In the genomic region with DNA sequence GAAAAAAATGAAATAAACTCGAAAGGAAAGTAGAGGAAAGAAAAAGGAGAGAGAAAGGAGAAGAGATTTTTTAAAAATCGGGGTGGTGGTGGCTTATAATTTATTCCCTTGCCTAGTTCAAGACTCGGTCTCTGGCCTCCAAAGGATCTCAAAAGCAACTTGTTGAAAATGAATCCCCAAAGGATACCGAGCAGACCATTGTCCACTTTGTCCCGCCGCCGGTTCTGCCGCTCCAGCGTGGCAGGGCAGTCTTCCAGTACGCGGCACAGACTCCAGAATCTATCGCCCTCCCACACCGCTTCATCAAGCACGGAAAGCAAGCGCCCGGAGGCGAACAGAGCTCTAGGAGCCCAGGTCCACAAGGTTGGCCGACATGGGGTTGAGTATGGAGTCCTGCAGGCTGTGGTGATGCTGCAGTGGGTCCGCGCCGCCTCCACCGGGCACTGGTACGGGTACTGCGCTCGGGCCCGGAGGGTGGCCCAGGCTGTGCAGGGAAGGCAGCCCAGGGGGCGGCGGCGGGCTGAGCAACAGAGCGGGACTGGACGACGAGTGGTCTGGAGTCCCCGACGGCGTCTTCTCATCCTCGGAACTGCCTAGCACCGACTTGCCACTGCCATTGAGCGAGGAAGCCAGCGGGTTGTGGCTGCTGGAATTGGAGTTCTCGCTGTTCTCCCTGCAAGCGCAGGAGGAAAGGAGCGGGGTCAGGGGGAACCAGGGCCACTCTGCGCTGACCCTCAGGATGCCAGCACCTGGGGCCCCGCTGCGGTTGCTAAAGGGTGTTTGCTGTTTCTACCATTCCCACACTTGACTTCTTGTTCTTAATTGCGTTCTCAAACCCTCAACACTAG, we compare ENCODE assay signal across 10 mouse cellular contexts. TPM values are rescaled to one million over a fixed set of nuclear protein-coding genes. Genes with fewer than 3 reads are reported as not detected.
DNase-seq lines count a peak whose midpoint lies in the region; ATAC-seq and TF ChIP-seq lines count a peak whose summit lies in the region.
"Had no signal": no experiment of that assay in that cellular context is flagged by ENCODE, and none has a peak within 500 bp of the region (broad histone marks: within the 10 kb centered on the region; RNA-seq: fewer than 3 reads in every experiment).

No protein-coding gene starts in this region.

- peaks cover 11% of the 10 kb centered on the region for H3K4me1 ChIP-seq in forebrain, embryonic 11.5 days (replicated peaks; ENCODE audit: control insufficient read depth, insufficient read depth, low read length)
- H3K4me1 ChIP-seq in forebrain, postnatal 0 days (ENCODE audit: insufficient read depth): no peaks in the 10 kb centered on the region
- H3K4me1 ChIP-seq in kidney, embryonic 14.5 days (ENCODE audit: control insufficient read depth, insufficient read depth, low read length): peaks cover 12% of the 10 kb centered on the region
- H3K4me1 ChIP-seq in embryonic facial prominence, embryonic 10.5 days: peaks cover 82% of the 10 kb centered on the region
- peaks cover 50% of the 10 kb centered on the region for H3K4me1 ChIP-seq in limb, embryonic 15.5 days

- under 1% methylated on average over 46 of the region's 46 CpGs for WGBS in forebrain, embryonic 11.5 days
- WGBS in forebrain, postnatal 0 days: 2% methylated on average over 46 of the region's 46 CpGs
- WGBS in kidney, embryonic 14.5 days: under 1% methylated on average over 46 of the region's 46 CpGs
- under 1% methylated on average over 46 of the region's 46 CpGs for WGBS in embryonic facial prominence, embryonic 10.5 days
- WGBS in limb, embryonic 15.5 days: 5% methylated on average over 46 of the region's 46 CpGs

- no peaks in the 10 kb centered on the region for H3K36me3 ChIP-seq in forebrain, embryonic 11.5 days (ENCODE audit: control insufficient read depth, insufficient read depth, low read length)
- H3K36me3 ChIP-seq in forebrain, postnatal 0 days (ENCODE audit: insufficient read depth): no peaks in the 10 kb centered on the region
- no peaks in the 10 kb centered on the region; the same call in 1 of the 2 replicates for H3K36me3 ChIP-seq in kidney, embryonic 14.5 days (ENCODE audit: control insufficient read depth, insufficient read depth, low read length)
- peaks cover 21% of the 10 kb centered on the region for H3K36me3 ChIP-seq in embryonic facial prominence, embryonic 10.5 days (replicated peaks)
- H3K36me3 ChIP-seq in limb, embryonic 15.5 days: no peaks in the 10 kb centered on the region

- H3K4me2 ChIP-seq in forebrain, embryonic 11.5 days (ENCODE audit: low read depth, low read length, severe bottlenecking): no peak overlapping the region
- H3K4me2 ChIP-seq in forebrain, postnatal 0 days (ENCODE audit: low read depth): no peak overlapping the region
- peak overlapping the region; percentile 34 for H3K4me2 ChIP-seq in kidney, embryonic 14.5 days (replicated peaks; ENCODE audit: low read depth, low read length)
- peak overlapping the region; percentile 89 for H3K4me2 ChIP-seq in limb, embryonic 15.5 days

- DNase-seq in forebrain, embryonic 11.5 days (ENCODE audit: low spot score): peak; percentile 74
- DNase-seq in forebrain, postnatal 0 days: no peak
- DNase-seq in kidney, adult 18-20 months: no peak
- DNase-seq in embryonic facial prominence, embryonic 10.5 days (ENCODE audit: low spot score): peak; percentile 71
- DNase-seq in frontal cortex, postnatal 36 days (ENCODE audit: low spot score in 2 of 2): no peak
- no peak for DNase-seq in urinary bladder, postnatal 4 days (ENCODE audit: low spot score in 2 of 2)
- DNase-seq: heart, postnatal 4 days; liver had no signal

- TF ChIP-seq CTCF in forebrain, postnatal 0 days (IDR thresholded peaks at IDR 0.05; ENCODE audit: low read depth): no peak

- no peak overlapping the region for H3K27ac ChIP-seq in forebrain, embryonic 11.5 days (ENCODE audit: low read depth, low read length)
- no peak overlapping the region for H3K27ac ChIP-seq in forebrain, postnatal 0 days (ENCODE audit: low read depth, low read length)
- peak overlapping the region; percentile 69 for H3K27ac ChIP-seq in kidney, embryonic 14.5 days (ENCODE audit: low read depth, low read length)
- peak overlapping the region; percentile 89 for H3K27ac ChIP-seq in embryonic facial prominence, embryonic 10.5 days (replicated peaks)
- H3K27ac ChIP-seq in limb, embryonic 15.5 days: no peak overlapping the region

- H3K9me3 ChIP-seq in forebrain, embryonic 11.5 days (ENCODE audit: control insufficient read depth, low read length): no peaks in the 10 kb centered on the region
- 0 out of 2 replicates have a peak, but pooled peaks cover 5% of the 10 kb centered on the region for H3K9me3 ChIP-seq in forebrain, postnatal 0 days (ENCODE audit: low read length)
- no peaks in the 10 kb centered on the region for H3K9me3 ChIP-seq in kidney, embryonic 14.5 days (ENCODE audit: control insufficient read depth, low read length)
- H3K9me3 ChIP-seq in embryonic facial prominence, embryonic 10.5 days: no peaks in the 10 kb centered on the region
- no peaks in the 10 kb centered on the region for H3K9me3 ChIP-seq in limb, embryonic 15.5 days

- ATAC-seq in forebrain, embryonic 11.5 days (replicated peaks; ENCODE audit: low FRiP score): no peak
- no peak for ATAC-seq in forebrain, postnatal 0 days
- no peak for ATAC-seq in kidney, embryonic 14.5 days (ENCODE audit: low FRiP score, low TSS enrichment)
- ATAC-seq in limb, embryonic 15.5 days (ENCODE audit: insufficient number of reproducible peaks, low FRiP score, low TSS enrichment, low read depth): no peak

- peak overlapping the region; percentile 43 for H3K9ac ChIP-seq in forebrain, embryonic 11.5 days (ENCODE audit: low read length)
- H3K9ac ChIP-seq in forebrain, postnatal 0 days: no peak overlapping the region
- peak overlapping the region; percentile 78 for H3K9ac ChIP-seq in kidney, embryonic 14.5 days (ENCODE audit: low read depth, low read length)
- H3K9ac ChIP-seq in limb, embryonic 15.5 days: 0 out of 2 replicates have a peak overlapping the region, but pooled peaks have one; percentile 10

- peak overlapping the region; percentile 42 for H3K4me3 ChIP-seq in forebrain, embryonic 11.5 days (ENCODE audit: low read depth, low read length)
- no peak overlapping the region for H3K4me3 ChIP-seq in forebrain, postnatal 0 days (ENCODE audit: low read depth, low read length)
- H3K4me3 ChIP-seq in kidney, embryonic 14.5 days (ENCODE audit: low read length): peak overlapping the region; percentile 55
- H3K4me3 ChIP-seq in embryonic facial prominence, embryonic 10.5 days: peak overlapping the region; percentile 70
- H3K4me3 ChIP-seq in limb, embryonic 15.5 days: peak overlapping the region; percentile 59

- H3K27me3 ChIP-seq in forebrain, embryonic 11.5 days (ENCODE audit: control insufficient read depth, insufficient read depth, low read length): peaks cover 90% of the 10 kb centered on the region
- H3K27me3 ChIP-seq in forebrain, postnatal 0 days (ENCODE audit: insufficient read depth, low read length): peaks cover 81% of the 10 kb centered on the region
- peaks cover 79% of the 10 kb centered on the region for H3K27me3 ChIP-seq in kidney, embryonic 14.5 days (ENCODE audit: control insufficient read depth, insufficient read depth, low read length)
- H3K27me3 ChIP-seq in embryonic facial prominence, embryonic 10.5 days (replicated peaks; ENCODE audit: low read depth, poor library complexity, severe bottlenecking): peaks cover 98% of the 10 kb centered on the region
- H3K27me3 ChIP-seq in limb, embryonic 15.5 days: peaks cover 94% of the 10 kb centered on the region

RNA-seq across cellular contexts. Expression of gene Six2, which starts 3.0 kb away (rescaled TPM):
- 12.5 and 12.6 TPM in 2 replicates for polyA plus RNA-seq in forebrain, embryonic 11.5 days (2014; fragmentation: Nextera tagmentation; extraction: Ambion mirVana)
- total RNA-seq in forebrain, postnatal 0 days (2014; rRNA removed): 0.92 and 1.1 TPM in 2 replicates
- 0.39 and 0.70 TPM in 2 replicates for polyA plus RNA-seq in forebrain, postnatal 0 days (2015; fragmentation: Nextera tagmentation; extraction: Ambion mirVana)
- polyA plus RNA-seq in kidney, embryonic 14.5 days (2014; fragmentation: Nextera tagmentation; extraction: Ambion mirVana): 21.2 and 24.5 TPM in 2 replicates
- 10.1 and 15.6 TPM in 2 replicates for polyA plus RNA-seq in embryonic facial prominence, embryonic 10.5 days (2016; fragmentation: Nextera tagmentation; extraction: Ambion mirVana)
- polyA plus RNA-seq in limb, embryonic 15.5 days (2015; fragmentation: Nextera tagmentation; extraction: Ambion mirVana): 3.9 and 4.3 TPM in 2 replicates

Comparison
In these comparisons a context has a peak if more than half of its experiments do, and no peak if none do; other contexts are left out.
1. DNase-seq: peak in forebrain, embryonic 11.5 days (single experiment) and embryonic facial prominence, embryonic 10.5 days (single experiment); none in forebrain, postnatal 0 days (single experiment), kidney, adult 18-20 months (single experiment), frontal cortex, postnatal 36 days (0 of 2) and urinary bladder, postnatal 4 days (0 of 2).
2. H3K27ac ChIP-seq: peak in kidney, embryonic 14.5 days (single experiment) and embryonic facial prominence, embryonic 10.5 days (single experiment); none in forebrain, embryonic 11.5 days (single experiment), forebrain, postnatal 0 days (single experiment) and limb, embryonic 15.5 days (single experiment).
3. H3K4me2 ChIP-seq: peak in kidney, embryonic 14.5 days (single experiment) and limb, embryonic 15.5 days (single experiment); none in forebrain, embryonic 11.5 days (single experiment) and forebrain, postnatal 0 days (single experiment).